Mouse (Mus musculus) spleen, postnatal 4 days (tissue): Measurements from ENCODE around the gene Dtl.

Source experiments
- DNase-seq, 2 experiments: peaks; one replicate each; pipeline ENCODE4 v3.0.0; 2022; ENCODE audit warnings: low spot score in 2 of 2

The Dtl gene

GRCm38 (mm10) chr1:191579524-191579923, 4.2 kb upstream of the Dtl start:
- DNase-seq, result no peak

GRCm38 (mm10) chr1:191574871-191575457, 380 bp downstream of the Dtl start:
- peak in 1 of 2 experiments; percentile 55 for DNase-seq

- DNase-seq, result no peak
Measured at GRCm38 (mm10) chr1:191573906-191574639, 1.3 kb downstream of the Dtl start.

- no peak for DNase-seq
Measured at GRCm38 (mm10) chr1:191570415-191570814, 4.9 kb downstream of the Dtl start.

GRCm38 (mm10) chr1:191569625-191570024, 5.7 kb downstream of the Dtl start:
- no peak for DNase-seq

GRCm38 (mm10) chr1:191567859-191568258, 7.5 kb downstream of the Dtl start:
- no peak for DNase-seq

GRCm38 (mm10) chr1:191562823-191563365, 12.4 kb downstream of the Dtl start:
- DNase-seq, result no peak

- DNase-seq, result no peak
Measured at GRCm38 (mm10) chr1:191559779-191560178, 15.6 kb downstream of the Dtl start.

GRCm38 (mm10) chr1:191557109-191557508, 18.2 kb downstream of the Dtl start:
- DNase-seq, result no peak

GRCm38 (mm10) chr1:191550786-191551185, 24.6 kb downstream of the Dtl start:
- no peak for DNase-seq

GRCm38 (mm10) chr1:191543747-191544146, 31.6 kb downstream of the Dtl start:
- no peak for DNase-seq

- DNase-seq, result no peak
Measured at GRCm38 (mm10) chr1:191541619-191542018, 33.7 kb downstream of the Dtl start.

GRCm38 (mm10) chr1:191541014-191541413, 34.3 kb downstream of the Dtl start:
- no peak for DNase-seq

GRCm38 (mm10) chr1:191540300-191540699, 35.0 kb downstream of the Dtl start:
- no peak for DNase-seq

GRCm38 (mm10) chr1:191534896-191535295, 40.4 kb downstream of the Dtl start:
- DNase-seq, result no peak

GRCm38 (mm10) chr1:191531023-191531422, 44.3 kb downstream of the Dtl start:
- DNase-seq, result no peak

- DNase-seq, result no peak
Measured at GRCm38 (mm10) chr1:191529406-191529805, 45.9 kb downstream of the Dtl start.

GRCm38 (mm10) chr1:191527921-191528612, 47.3 kb downstream of the Dtl start:
- DNase-seq, result no peak

GRCm38 (mm10) chr1:191527089-191527488, 48.3 kb downstream of the Dtl start:
- no peak for DNase-seq

GRCm38 (mm10) chr1:191521395-191521794, 53.9 kb downstream of the Dtl start:
- no peak for DNase-seq

- no peak for DNase-seq
Measured at GRCm38 (mm10) chr1:191520669-191521068, 54.7 kb downstream of the Dtl start.

- DNase-seq, result no peak
Measured at GRCm38 (mm10) chr1:191520194-191520593, 55.1 kb downstream of the Dtl start.
